Mouse (Mus musculus): ENCODE data around the gene Dnmt3a.

Dnmt3a gene

DNA sequence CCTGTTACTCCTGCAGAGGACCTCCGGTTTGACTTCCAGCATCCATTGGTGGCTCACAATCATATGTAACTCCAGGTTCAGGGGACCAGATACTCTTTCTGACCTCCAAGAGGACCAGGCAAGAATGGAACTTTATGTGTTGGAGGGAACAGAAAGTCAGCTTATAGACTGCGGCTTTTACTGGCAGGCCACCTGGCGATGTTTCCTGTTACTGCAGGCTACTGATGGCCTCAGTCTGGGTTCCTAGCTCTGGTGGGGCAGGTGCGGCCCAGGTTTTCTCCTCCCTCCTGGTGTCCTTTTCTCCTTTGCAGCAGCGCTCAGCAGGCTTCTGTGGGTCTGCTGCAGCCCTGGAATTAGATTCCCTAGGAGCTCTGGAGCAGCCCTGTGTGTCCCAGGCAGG is 46.7 kb downstream of the Dnmt3a start:
- in situ Hi-C loops (cut with MboI, MseI): no loop called here

DNA sequence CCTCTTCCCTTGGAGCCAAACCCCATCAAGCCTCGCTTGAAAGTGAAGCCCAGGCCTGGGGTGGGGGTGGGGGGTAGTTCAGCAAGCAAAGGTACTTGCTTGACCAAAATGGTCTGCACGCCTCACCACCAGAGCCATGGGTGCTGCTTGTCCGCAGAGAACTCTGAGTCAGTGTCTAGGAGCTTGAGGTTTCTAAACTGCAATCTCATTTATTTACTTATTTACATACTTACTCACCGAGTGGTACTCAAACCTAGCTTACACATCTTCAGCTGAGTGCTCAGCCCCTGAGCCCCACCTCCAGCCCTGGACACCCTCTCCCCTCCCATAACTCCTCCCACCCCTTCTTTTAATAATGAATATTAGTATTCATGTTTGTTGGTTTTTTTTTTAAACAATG is 48.6 kb downstream of the Dnmt3a start:
- in situ Hi-C loops (cut with MboI, MseI): no loop called here

DNA sequence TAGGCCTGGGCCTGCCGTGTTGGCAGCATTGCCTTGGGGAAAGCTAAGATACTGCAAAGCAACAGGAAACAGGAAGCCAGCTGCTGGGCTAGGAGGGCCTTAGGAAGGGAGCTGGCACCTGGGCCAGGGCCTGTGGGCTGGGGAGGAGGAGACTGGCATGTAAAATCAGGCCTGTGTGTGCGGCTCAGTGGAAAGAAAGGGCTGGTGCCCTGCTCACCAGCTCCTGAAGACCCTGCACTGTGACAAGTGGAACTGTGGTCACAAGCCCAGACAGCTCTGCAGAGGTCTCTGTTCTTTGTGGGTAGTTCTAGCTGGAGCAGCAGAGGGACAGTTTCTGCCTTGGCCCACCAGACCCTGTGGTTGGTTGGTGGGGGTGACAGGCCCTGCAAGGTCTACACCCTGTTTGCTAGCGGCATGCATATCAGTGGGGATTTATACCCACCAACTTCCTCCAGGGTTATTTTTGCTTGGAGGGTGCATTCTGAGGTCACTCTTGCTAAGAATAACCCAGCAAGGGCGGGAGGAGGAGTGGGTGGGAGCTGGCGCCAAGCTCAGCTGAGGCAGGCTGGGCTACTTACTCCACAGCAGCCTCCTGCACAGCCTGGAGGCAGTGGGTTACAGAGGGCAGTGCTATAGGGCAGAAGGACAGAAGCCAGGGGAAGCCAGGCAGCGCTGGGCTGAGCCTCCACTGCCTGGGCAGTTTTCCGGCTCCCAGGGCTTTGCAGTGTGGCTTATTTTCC is 50.1 kb downstream of the Dnmt3a start:
- in situ Hi-C loops (cut with MboI, MseI): no loop called here

DNA sequence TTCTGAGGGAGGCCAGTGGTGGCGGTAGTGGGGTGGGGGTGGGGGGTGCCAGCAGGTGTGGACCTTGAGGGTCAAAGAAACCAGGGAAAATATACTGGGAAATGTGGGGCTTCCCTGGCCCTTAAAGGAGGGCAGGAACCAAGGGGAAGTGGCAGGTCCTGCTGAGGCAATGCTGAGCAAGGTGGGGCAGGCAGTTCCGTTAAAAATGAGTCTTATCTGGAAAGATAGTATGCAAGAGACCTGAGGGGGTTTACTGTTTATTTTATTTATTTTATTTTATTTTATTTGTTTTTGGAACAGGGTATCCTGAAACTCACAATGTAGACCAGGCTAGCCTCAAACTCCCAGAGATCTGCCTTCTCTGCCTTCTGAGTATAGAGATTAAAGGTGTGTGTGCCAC is 50.9 kb downstream of the Dnmt3a start:
- in situ Hi-C loops (cut with MboI, MseI): no loop called here

DNA sequence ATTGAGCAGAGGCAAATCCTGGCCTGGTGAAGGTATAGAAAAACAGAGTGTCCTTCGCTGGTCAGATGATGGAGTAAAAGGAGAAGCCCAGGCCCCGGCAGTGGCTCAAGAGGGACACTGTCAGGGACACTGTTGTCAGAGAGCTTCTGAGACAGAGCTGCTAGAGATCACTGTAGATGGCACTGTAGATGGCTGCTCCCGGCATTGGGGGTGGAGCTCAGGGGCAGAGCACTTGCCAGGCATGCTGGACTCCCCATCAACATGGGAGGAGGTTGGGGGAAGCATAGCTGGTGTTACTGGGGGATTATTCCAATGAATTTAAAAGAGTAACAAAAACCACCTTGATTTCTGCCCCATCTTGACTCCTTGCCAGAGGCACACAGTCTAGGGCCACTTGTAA is 51.4 kb downstream of the Dnmt3a start:
- in situ Hi-C loops (cut with MboI, MseI): no loop called here

DNA sequence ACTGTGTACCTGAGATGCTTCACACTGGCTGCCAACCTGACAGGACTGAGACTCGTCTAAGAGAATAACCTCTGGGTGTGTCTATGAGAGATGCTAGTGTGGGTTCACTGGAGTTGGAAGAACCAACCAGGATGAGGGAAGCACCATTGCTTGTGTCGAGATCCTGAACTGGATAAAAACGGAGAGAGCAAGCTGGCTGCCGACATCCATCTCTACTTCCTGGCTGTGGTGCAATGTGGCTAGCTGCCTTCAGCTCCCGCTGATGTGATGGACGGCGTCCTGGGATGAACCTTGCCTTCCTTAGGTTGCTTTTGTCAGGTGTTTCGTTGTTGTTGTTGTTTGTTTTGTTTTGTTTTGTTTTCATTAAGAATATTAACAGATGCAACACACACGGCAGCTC is 52.0 kb downstream of the Dnmt3a start:
- in situ Hi-C loops (cut with MboI, MseI): no loop called here

DNA sequence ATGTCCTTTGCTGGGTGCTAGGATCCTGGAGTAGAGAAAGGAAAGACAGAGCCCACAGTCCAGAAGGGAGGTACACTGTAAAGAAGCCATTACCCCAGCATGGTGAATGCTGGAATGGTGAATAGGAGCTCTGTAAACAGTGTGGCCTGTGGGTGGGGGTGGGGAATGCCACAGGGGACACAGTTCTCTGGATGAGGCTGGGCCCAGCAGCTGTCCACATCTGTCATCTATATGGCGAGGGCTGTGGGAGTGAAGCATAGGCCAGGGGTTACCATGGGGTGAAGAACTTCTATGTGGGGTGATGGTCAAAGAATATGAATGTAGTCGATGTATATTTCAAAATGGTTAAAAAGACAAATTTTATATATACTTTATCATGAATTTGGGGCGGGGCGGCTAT is 52.9 kb downstream of the Dnmt3a start:
- in situ Hi-C loops (cut with MboI, MseI): no loop called here

DNA sequence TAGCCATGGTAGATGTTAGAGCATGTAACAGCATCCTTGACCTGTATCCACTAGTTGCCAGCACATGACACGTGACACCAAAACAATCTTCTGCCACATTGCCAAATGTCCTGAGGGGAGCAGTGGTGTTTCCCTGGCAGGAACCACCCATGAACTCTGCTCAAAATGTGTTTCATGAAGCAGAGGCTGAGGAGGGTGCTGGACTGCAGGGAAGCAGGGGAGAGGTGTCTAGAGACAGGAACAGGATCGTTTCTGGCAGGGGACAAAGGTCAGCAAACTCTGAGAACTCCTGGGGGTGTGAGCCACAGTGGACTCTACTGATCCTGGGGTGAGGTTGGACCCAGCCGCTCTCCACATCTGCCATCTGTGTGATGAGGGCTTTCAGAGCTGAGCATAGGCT is 53.7 kb downstream of the Dnmt3a start:
- in situ Hi-C loops (cut with MboI, MseI): no loop called here

DNA sequence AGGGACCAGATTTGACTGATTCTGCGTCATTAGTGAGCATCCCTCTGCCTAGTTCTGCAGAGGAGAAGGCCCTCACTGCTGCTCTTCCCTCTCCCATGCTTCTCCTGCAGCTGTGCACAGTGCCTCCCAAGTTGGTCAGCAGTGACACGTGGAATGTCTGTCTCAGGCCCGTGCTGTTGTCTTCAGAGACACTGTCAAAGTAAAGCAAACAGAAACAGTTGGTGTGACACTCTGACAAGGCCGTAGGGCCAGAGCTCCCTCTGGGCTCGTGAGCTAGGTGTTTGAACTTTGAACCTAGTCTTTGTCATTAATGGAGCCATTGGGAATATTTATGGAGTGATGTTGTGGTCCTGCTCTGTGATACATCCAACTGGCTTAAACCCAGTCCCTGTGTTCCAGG is 54.2 kb downstream of the Dnmt3a start:
- in situ Hi-C loops (cut with MboI, MseI): no loop called here

DNA sequence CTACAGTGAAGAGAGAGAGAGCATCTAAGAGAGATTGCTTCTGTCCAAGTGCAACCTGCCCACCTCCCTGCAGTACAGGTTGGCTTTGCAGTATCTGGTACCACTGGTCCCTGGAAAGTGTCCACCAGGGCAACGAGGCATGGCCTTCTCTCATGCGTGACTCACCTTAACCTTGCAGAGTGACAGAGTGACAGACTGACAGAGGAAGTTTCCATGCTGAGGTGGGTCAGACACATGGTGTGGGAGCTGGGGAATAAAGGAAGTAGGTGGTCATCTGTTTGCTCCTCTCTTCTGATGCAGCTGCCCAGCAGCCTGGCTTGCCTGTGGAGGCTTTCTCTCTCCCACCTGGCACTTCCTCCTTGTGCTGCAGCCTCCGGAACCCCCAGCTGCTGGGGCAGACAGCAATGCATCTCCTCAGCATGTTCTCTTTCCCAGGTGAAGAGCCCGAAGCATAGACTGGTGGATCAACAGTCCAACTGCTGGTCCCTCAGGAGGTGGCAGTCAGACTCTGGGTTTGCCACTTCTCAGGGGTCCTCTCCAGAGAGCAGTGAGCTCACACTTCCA is 55.9 kb downstream of the Dnmt3a start:
- in situ Hi-C loops (cut with MboI, MseI): no loop called here

DNA sequence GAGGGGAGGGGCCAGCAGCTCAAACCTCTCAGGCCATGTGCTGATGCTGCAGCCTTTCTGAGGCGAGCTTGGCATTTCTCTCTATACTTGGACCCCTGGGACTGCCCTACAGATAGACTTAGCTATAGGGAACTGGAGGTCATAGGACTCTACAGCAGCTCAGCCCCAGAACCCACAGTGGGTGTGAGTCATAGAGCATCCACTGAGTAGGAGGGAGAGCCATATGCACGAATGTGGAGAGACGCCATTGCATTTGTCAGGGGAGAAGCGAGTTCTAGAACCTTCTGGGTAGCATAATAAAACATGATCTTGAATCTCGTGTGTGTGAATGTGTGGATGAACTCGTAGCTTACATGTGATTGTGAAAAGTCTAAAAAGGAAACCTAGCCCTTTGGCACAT is 56.4 kb downstream of the Dnmt3a start:
- in situ Hi-C loops (cut with MboI, MseI): no loop called here

DNA sequence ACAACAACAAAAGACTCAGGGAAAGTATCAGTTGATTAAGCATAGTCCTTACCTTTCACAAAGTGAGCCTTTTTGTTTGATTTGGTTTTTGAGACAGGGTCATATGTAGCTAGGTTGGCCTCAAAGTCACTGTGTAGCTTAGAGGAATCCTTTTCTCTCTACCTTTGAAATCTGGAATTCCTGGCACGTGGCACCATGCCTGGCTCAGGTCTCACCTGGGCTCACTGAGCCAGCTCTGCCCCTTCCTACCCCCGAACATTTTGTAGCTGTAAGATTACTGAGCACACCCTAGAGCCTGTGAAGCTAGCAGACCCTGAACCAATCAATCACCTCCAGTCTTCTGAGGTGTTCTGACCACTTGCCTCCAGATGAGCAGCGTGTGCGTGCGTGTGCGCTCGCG is 58.4 kb downstream of the Dnmt3a start:
- in situ Hi-C loops (cut with MboI, MseI): no loop called here

DNA sequence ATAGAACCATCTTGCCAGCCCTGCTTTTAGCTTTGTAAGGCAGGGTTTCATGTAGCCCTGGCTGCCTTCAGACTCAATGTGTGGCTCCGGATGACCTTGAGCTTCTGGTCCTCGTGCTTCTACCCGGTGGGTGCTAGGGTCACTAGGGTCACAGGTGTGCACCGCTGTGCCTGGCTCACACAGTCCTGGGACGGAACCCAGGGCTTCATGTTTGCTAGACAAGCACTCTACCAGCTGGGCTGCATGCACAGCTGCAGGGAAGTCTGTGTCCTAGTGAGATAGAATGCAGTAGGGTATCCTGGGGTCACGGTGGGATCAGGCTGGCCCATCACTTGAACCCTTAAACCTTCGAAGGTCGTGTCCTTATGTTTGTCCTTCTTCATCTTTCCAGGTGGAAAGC is 59.8 kb downstream of the Dnmt3a start:
- in situ Hi-C loops (cut with MboI, MseI): no loop called here

DNA sequence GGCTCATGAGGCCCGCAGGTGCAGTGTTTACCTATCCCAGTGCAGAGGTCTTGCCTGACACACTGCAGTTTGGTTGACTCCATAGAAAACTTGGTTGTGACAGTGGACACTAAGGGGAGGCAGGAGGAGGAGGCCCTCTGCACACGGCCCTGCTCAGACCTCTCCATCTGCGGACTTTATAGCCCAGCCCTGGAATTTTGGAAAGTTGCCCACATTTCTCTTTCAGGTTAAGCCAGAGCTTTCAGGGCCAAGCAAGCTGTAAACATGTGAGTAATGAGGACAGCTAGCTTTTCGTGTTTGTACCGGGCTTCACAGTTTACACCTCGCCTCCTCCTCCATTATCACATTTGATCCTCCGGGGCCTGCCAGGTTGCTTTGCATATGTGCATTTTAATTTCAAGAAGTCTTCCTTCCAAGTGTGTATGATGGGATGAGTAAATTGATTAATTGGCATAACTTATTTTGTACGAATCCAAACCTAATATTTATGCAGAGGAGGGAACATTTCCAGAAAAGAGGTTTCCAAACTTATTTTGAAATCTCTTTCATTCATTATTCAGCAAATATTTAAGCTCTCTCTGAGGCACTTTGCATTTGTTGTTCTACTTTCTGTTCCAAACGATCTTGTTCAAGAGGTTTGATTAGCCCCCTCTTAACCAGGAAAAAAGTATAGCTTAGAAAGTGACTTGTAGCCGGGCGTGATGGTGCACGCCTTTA is 61.0 kb downstream of the Dnmt3a start:
- in situ Hi-C loops (cut with MboI, MseI): no loop called here

DNA sequence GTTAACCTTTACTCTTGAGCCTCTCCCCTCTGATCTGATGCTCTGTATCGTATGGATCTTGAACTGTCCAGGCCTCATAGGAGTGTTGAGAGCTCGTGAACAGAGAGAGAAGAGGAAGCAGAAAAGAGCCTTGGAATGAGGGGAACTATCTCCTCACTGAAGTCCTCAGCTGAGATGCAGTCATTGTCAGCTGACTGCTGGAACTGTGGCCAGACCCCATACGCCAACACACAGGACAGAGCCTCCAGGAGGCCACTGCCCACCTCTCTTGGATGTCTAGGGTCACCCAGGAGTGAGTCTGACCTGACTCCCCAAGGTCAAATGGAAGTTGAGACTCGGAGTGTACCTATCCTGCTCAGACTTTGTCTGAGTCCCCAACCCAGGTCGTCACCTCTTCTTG is 62.3 kb downstream of the Dnmt3a start:
- in situ Hi-C loops (cut with MboI, MseI): no loop called here

DNA sequence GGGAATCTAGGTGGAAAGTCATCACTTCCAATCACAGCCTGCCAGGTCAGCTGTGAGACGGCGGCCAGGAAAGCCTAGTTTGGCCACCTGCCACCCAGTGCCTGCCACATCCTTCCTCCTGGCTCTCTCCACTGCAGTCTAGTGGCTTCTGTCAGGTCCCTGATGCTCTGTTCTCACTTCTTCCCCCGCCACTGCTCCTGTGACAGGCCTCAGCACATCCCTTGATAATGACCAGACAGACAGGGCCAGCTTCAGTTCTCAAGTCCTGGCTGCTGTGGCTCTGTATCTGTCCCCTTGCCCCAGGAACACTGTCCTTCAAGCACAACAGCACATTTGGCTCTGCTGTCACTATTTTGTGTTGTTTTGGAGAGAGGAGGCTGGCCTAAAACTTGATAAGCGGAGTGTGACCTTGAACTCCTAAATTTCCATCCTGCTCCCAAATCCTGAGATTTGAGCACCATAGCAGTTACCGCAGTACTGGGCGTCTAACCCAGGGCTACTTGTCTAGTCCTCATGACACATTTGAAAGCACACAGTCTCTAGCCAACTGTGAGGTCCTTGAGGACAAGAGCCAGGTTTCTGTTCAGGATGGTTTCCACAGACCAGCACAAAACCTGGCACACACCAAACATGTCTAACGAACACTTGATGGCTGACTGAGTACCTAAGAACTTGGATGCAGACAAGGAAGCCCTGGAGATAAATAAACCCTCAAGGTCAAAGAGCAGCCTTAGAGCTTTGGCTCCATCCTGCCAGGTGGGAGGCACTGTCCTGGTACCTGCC is 63.1 kb downstream of the Dnmt3a start:
- in situ Hi-C loops (cut with MboI, MseI): no loop called here

DNA sequence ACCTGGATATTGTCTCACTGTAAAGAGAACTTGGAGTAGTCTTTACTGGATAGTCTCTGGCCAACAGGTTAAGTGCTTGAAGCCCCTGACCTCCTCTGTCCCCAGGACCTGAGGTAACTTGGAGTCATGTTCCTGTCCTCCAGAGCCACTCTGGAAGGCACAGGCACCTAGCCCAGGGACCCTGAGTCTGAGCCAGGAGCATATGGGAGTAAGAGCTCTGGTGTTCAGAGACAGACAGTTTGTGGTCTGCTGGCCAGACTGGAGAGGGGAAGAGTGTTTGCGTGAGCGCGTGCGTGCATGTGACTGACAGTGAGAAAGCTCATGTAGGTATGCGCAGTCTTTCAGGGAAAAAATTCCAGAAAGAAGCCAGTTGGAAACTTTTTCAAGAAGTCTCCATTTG is 64.2 kb downstream of the Dnmt3a start:
- in situ Hi-C loops (cut with MboI, MseI): no loop called here

DNA sequence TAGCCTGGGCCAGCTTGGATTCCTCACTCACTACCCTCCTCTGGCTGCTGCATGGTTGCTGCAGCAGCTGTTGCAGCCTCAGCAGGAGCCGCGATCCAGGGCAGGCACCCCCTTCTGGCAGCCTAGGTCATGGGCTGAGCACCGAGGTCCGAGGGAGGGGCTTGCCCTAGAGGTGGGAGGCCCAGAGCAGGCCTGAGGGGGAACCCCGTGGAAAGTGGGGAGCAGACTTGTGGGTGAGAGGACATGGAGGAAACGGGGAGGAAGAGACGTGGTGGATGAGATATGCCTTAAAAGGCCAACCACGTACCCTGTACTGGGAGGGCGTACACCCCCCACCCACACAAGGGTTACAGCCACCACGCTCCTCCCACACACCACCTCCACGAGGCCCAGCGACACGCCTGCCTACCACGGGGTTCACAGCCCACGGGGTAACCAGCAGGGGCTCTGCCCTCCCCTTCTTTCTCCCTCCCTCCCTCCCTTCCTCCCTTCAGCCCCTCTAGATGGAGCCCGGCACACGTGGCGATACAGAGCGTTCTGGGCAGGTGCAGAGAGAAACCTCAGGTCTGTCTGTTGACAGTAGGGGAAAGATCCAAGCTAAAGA is 65.2 kb downstream of the Dnmt3a start:
- in situ Hi-C loops (cut with MboI, MseI): no loop called here

DNA sequence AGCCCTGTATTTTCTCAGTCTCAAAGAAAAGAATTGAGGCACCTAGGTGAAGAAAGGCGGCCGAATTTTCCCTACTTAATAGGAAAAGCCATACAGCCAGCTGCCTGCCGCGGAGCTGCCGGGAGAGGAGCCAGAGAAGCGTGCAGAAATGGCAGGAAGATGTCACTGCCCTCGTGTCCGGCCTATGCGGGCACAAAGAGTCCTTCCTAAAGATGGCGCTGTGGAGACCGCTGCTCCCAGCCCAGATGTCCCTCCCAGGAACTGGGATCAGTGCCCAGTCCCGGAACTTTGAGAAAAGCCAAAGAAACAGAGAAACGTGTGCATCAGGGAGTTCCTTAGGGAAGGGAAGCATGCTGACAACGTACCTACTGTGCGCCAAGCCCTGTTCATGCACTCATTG is 65.8 kb downstream of the Dnmt3a start:
- in situ Hi-C loops (cut with MboI, MseI): no loop called here

DNA sequence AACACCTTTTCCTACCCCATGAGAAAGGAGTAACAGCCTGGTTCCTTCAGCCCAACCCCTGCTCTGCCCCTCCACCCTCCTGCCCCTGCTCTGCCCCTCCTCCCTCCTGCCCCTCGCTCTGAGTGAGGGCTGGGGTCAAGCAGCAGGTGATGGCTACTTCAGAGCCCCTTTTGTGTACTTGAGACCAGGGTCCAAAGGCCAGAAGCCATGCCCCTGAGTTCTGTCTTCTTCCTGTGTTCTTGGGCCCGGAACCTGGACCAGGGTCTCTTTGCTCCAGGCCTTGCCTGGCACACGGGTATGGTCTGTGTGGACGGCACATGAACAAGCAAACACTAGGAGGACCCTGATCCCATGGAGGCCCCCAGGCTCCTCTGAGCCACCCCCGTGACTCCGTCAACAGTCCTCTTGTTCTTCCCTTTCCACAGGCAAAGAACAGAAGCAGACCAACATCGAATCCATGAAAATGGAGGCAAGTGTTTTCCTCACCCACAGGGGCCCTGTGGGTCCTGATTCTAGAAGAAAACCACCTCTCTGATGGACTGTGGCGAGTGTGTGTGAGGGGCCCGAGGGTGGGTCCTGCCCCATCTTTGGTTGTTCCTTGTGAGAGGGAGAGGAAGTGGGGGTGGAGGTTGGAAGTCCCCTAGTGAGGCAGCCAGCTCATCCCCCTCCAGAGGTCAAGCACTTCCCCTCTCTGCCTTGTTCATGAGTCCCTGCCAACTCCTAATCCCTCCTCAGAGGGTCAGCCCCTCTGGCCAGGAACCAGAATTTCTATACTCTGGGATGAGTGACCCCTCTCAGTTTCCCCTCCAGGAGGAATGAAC is 66.8 kb downstream of the Dnmt3a start:
- in situ Hi-C loops (cut with MboI, MseI): no loop called here

DNA sequence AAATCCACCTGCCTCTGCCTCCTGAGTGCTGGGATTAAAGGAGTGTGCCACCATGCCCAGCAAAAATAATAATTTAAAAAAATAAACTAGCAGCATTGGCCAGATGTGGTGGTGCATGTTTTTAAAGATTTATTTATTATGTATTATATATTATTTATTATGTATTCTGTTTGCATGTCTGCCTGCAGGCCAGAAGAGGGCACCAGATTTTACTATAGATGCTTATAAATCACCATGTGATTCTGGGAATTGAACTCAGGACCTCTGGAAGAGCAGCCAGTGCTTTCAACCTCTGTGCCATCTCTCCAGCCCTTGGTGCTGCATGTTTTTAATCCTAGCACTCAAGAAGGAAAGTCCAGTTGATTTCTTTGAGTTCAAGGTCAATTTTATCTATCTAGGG is 69.7 kb downstream of the Dnmt3a start:
- in situ Hi-C loops (cut with MboI, MseI): no loop called here

All from T-helper 1 cell (primary cell).